Mouse (Mus musculus): ENCODE results near the gene Cpsf7. TPM values are rescaled to one million over a fixed set of nuclear protein-coding genes. Genes with fewer than 3 reads are reported as not detected.
"Not testable (repeated sequence)": the region's sequence is repeated elsewhere in the genome, so short reads cannot be mapped to it uniquely, and the experiment has no call there.

Cpsf7 gene
- polyA plus RNA-seq, 1 experiment from 2014 or later, result 30.9 TPM

DNA sequence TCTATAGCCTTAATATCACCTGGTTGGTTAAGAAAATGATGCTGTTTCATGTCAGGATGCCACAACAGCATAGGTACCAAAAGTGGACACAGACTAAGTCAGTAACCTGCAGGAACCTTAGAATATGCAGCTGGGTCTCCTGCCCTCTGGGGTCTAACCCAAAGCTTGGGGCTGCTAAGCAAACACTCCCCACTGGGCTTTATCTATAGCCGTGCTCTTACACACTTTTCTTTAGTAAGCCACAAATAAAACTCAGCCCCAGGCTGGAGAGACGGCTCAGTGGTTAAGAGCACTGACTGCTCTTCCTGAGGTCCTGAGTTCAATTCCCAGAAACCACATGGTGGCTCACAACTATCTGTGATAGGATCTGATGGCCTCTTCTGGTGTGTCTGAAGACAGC, 31.9 kb downstream of the Cpsf7 start:
- no peak for ATAC-seq
- H3K9me3 ChIP-seq (ENCODE audit: control insufficient read depth, low read length), result no peaks in the 10 kb centered on the region
- 71% methylated on average over 2 of the region's 2 CpGs for WGBS

DNA sequence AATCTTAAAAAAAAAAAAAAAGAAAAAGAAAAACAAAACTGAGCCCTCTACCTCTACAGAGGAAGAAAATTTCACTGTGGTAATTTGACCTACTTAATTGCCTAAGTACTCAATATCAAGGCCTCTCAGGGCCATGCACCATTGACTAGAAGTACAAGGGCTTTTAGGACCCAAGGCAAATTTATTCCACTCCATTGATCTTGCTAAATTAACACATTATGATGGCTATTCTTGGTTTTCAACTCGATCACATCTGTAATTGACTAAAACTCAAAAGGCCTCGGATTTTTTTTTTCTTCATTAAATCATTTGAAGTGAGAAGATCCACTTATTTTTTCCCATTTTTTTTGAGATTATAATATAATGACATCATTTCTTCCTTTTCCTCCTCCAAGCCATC, 32.4 kb downstream of the Cpsf7 start:
- Histone ChIP-seq H3K9ac (ENCODE audit: low read depth, low read length) (no peak overlapping the region), H3K4me3 (ENCODE audit: low read length) (no peak overlapping the region), H3K4me2 (ENCODE audit: low read depth, low read length) (no peak overlapping the region), H3K4me1 (ENCODE audit: control insufficient read depth, insufficient read depth, low read length) (peaks cover 5% of the 10 kb centered on the region), H3K36me3 (ENCODE audit: control insufficient read depth, insufficient read depth, low read length) (no peaks in the 10 kb centered on the region), H3K9me3 (ENCODE audit: control insufficient read depth, low read length) (no peaks in the 10 kb centered on the region), H3K27ac (ENCODE audit: low read length) (no peak overlapping the region), H3K27me3 (replicated peaks; ENCODE audit: control insufficient read depth, insufficient read depth, low read length) (no peaks in the 10 kb centered on the region)
- WGBS, result 79% methylated on average over 2 of the region's 2 CpGs
- ATAC-seq, result no peak

More for the DNA sequence above, 31.9 kb downstream of the Cpsf7 start:
- H3K36me3 ChIP-seq (ENCODE audit: control insufficient read depth, insufficient read depth, low read length), result no peaks in the 10 kb centered on the region
- no peak overlapping the region for H3K4me3 ChIP-seq (ENCODE audit: low read length)
- H3K9ac ChIP-seq (ENCODE audit: low read depth, low read length), result no peak overlapping the region
- H3K4me1 ChIP-seq (ENCODE audit: control insufficient read depth, insufficient read depth, low read length), result peaks cover 5% of the 10 kb centered on the region
- no peak overlapping the region for H3K4me2 ChIP-seq (ENCODE audit: low read depth, low read length)
- H3K27me3 ChIP-seq (replicated peaks; ENCODE audit: control insufficient read depth, insufficient read depth, low read length), result no peaks in the 10 kb centered on the region
- no peak overlapping the region for H3K27ac ChIP-seq (ENCODE audit: low read length)

DNA sequence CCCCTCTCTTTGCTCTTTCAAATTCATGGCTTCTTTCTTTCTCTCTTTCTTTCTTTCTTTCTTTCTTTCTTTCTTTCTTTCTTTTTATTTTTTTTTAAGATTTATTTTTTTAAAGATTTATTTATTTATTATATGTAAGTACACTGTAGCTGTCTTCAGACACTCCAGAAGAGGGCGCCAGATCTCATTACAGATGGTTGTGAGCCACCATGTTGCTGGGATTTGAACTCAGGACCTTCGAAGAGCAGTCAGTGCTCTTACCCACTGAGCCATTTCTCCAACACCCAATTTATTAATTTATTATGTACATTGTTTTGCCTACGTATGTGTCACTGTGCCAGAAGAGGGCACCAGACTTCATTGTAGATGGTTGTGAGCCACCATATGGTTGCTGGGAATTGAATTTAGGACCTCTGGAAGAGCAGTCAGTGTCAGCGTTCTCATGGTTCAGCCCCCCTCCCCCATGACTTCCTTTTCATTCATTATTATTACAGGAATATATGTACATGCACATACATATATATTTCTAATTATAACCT, 32.8 kb downstream of the Cpsf7 start:
- not testable (repeated sequence) for H3K4me2 ChIP-seq (ENCODE audit: low read depth, low read length); H3K36me3 ChIP-seq (ENCODE audit: control insufficient read depth, insufficient read depth, low read length); H3K4me1 ChIP-seq (ENCODE audit: control insufficient read depth, insufficient read depth, low read length); H3K27ac ChIP-seq (ENCODE audit: low read length); H3K9me3 ChIP-seq (ENCODE audit: control insufficient read depth, low read length); H3K27me3 ChIP-seq (replicated peaks; ENCODE audit: control insufficient read depth, insufficient read depth, low read length); H3K4me3 ChIP-seq (ENCODE audit: low read length); H3K9ac ChIP-seq (ENCODE audit: low read depth, low read length); ATAC-seq
- 72% methylated on average over 4 of the region's 4 CpGs for WGBS

DNA sequence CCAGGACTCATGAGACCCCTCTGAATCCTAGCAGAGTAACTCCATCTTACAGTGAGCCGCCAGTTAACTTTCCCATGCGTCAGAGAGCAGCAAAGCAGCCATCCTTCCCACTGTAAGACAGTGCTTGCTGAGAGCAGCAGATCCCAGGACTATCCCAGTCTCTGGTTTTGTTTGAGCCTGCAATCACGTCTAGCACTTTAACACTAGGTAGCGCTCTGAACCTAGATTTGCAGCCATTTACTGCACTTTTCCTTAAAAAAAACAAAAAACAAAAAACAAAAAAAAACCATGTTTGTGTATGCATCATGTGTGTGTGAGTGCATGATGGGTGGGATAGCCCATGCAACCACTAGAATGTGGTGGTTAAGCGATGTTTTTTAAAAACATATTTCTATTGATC, 35.0 kb downstream of the Cpsf7 start:
- 41% methylated on average over 5 of the region's 5 CpGs for WGBS
- H3K4me2 ChIP-seq (ENCODE audit: low read depth, low read length), result no peak overlapping the region

DNA sequence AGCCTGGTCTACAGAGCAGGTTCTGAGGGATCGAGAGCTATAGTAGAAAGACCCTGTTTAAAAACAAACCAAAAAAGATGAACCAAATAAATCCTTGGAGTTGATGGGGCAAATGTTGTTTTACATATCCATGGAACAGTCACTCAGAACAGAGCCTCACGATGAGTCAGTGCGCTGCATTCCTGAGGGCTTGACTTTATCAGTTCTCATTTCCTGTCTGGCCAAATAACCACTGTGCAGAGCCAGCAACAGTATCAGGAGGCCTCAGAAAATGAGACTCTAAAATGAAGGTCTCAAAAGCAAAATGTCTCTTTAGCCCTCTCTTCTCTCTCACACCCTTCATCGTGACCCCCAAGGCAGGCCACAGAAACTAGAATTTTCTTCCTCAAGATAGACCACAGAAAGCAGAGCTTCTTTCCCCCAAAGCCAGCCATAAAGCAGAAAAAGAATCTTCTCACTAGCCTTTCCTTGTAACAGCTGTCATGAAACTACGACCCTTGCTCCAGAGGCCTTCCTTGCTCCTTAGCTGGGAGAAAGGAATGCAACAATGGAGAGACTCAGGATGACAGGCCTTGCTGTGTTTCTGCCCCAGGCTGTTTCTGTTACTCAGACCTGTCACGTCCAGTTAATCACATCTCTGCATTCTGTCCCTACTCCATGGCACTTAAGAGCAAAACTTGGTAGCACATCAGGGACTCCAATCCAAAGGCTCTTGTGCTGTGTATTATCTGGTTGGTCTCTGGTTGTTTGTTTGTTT, 36.7 kb downstream of the Cpsf7 start:
- H3K9ac ChIP-seq (ENCODE audit: low read depth, low read length), result no peak overlapping the region
- peak; percentile 78; the same call in 1 of the 2 replicates for ATAC-seq
- H3K27me3 ChIP-seq (replicated peaks; ENCODE audit: control insufficient read depth, insufficient read depth, low read length), result no peaks in the 10 kb centered on the region
- no peaks in the 10 kb centered on the region for H3K4me1 ChIP-seq (ENCODE audit: control insufficient read depth, insufficient read depth, low read length)
- H3K27ac ChIP-seq (ENCODE audit: low read length), result peak overlapping the region; percentile 62
- H3K36me3 ChIP-seq (ENCODE audit: control insufficient read depth, insufficient read depth, low read length), result no peaks in the 10 kb centered on the region
- no peaks in the 10 kb centered on the region for H3K9me3 ChIP-seq (ENCODE audit: control insufficient read depth, low read length)
- no peak overlapping the region for H3K4me2 ChIP-seq (ENCODE audit: low read depth, low read length)
- no peak overlapping the region for H3K4me3 ChIP-seq (ENCODE audit: low read length)
- WGBS, result 44% methylated on average over 6 of the region's 6 CpGs

More for the DNA sequence above, 35.0 kb downstream of the Cpsf7 start:
- no peak for ATAC-seq
- Histone ChIP-seq H3K27me3 (replicated peaks; ENCODE audit: control insufficient read depth, insufficient read depth, low read length) (no peaks in the 10 kb centered on the region), H3K36me3 (ENCODE audit: control insufficient read depth, insufficient read depth, low read length) (no peaks in the 10 kb centered on the region), H3K27ac (ENCODE audit: low read length) (no peak overlapping the region), H3K4me1 (ENCODE audit: control insufficient read depth, insufficient read depth, low read length) (peaks cover under 1% of the 10 kb centered on the region), H3K4me3 (ENCODE audit: low read length) (no peak overlapping the region), H3K9me3 (ENCODE audit: control insufficient read depth, low read length) (no peaks in the 10 kb centered on the region), H3K9ac (ENCODE audit: low read depth, low read length) (no peak overlapping the region)

DNA sequence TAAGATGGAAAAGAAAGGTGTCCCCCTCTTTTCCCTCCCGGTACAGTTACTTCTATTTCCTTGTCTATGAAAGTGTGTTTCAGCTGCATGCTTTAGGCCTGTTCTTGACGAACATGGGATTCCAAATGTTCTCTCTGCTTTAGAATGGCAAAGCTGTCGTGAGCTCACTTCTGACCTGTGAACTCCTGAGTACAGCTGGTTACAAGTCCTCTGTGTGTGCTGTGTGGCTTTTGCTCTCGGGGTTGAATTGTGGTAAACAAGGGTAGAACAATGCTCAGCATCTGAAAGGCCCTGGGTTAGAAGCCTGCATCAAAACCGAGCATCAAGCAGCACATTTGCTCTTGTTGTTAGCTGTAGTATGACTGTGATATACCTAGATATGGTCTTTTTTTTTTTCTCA, 37.3 kb downstream of the Cpsf7 start:
- Histone ChIP-seq H3K4me1 (ENCODE audit: control insufficient read depth, insufficient read depth, low read length) (no peaks in the 10 kb centered on the region), H3K36me3 (ENCODE audit: control insufficient read depth, insufficient read depth, low read length) (no peaks in the 10 kb centered on the region), H3K4me3 (ENCODE audit: low read length) (no peak overlapping the region), H3K27ac (ENCODE audit: low read length) (no peak overlapping the region), H3K9ac (ENCODE audit: low read depth, low read length) (no peak overlapping the region), H3K27me3 (replicated peaks; ENCODE audit: control insufficient read depth, insufficient read depth, low read length) (no peaks in the 10 kb centered on the region), H3K9me3 (ENCODE audit: control insufficient read depth, low read length) (no peaks in the 10 kb centered on the region), H3K4me2 (ENCODE audit: low read depth, low read length) (no peak overlapping the region)
- no peak for ATAC-seq
- 66% methylated on average over 5 of the region's 5 CpGs for WGBS

DNA sequence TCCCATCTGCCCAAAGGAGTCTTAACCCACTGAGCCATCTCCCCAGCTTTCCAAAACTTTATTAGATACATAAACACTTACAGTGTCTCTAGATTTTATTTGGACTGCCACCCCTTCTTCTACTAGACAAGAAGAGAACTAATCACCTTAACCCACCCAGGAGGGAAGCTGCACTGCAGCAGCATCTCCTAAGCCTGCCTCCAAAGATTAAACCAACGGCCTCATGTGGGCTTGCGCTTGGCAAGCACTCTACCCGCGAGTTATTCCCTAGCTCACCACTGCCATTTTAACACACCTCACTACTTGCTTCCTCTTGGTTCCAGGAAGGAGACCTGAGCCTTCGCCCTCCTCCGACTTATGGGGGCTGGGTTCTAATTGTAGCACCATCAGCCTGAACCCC, 39.2 kb downstream of the Cpsf7 start:
- no peaks in the 10 kb centered on the region for H3K36me3 ChIP-seq (ENCODE audit: control insufficient read depth, insufficient read depth, low read length)
- no peak overlapping the region for H3K27ac ChIP-seq (ENCODE audit: low read length)
- ATAC-seq, result no peak
- no peaks in the 10 kb centered on the region for H3K9me3 ChIP-seq (ENCODE audit: control insufficient read depth, low read length)
- H3K27me3 ChIP-seq (replicated peaks; ENCODE audit: control insufficient read depth, insufficient read depth, low read length), result no peaks in the 10 kb centered on the region
- no peak overlapping the region for H3K4me2 ChIP-seq (ENCODE audit: low read depth, low read length)
- H3K4me1 ChIP-seq (ENCODE audit: control insufficient read depth, insufficient read depth, low read length), result no peaks in the 10 kb centered on the region
- H3K4me3 ChIP-seq (ENCODE audit: low read length), result no peak overlapping the region
- no peak overlapping the region for H3K9ac ChIP-seq (ENCODE audit: low read depth, low read length)
- WGBS, result 81% methylated on average over 6 of the region's 6 CpGs

DNA sequence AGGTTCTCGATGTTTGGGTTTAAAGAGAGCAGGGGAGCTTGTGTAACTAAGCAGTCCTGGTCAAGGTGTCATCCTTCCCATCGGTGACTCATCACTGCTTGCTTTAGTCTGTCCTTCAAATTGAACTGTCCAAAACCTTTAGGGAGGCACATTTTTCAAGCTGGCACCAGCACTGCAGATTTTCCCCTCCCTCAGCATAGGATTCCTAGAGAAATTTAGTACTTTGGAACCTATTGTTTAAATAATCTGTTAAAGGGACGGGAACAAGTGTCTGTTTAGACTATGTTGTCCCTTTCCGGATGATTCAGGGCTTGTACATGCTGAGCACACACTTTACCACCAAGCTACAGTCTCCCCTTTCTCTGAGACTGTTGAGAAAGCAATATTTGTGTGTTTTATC, 40.2 kb downstream of the Cpsf7 start:
- no peak overlapping the region for H3K4me2 ChIP-seq (ENCODE audit: low read depth, low read length)
- H3K9me3 ChIP-seq (ENCODE audit: control insufficient read depth, low read length), result no peaks in the 10 kb centered on the region
- WGBS, result 45% methylated on average over 4 of the region's 4 CpGs
- no peak overlapping the region for H3K4me3 ChIP-seq (ENCODE audit: low read length)
- H3K9ac ChIP-seq (ENCODE audit: low read depth, low read length), result no peak overlapping the region
- no peak overlapping the region for H3K27ac ChIP-seq (ENCODE audit: low read length)
- no peak for ATAC-seq
- no peaks in the 10 kb centered on the region for H3K27me3 ChIP-seq (replicated peaks; ENCODE audit: control insufficient read depth, insufficient read depth, low read length)
- H3K4me1 ChIP-seq (ENCODE audit: control insufficient read depth, insufficient read depth, low read length), result no peaks in the 10 kb centered on the region
- no peaks in the 10 kb centered on the region for H3K36me3 ChIP-seq (ENCODE audit: control insufficient read depth, insufficient read depth, low read length)

DNA sequence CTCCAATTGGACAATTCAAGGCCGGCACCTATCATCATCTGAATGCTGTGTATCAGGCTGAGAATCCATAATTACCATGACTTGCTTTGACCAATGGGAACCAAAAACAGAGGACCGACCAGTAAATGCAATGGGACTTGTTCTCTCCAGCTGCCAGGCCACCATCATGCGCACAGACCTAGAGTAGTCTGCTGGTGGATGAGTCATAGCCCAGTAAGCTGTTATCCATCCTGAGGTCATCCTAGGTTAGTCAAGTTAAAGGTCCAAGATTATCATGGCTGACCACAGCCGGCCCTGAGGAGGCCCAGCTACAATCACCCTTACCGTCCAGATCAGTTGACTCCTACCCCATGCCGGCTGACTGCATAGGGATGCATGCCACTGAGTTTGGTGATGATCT, 44.6 kb downstream of the Cpsf7 start:
- H3K27me3 ChIP-seq (replicated peaks; ENCODE audit: control insufficient read depth, insufficient read depth, low read length), result no peaks in the 10 kb centered on the region
- H3K4me3 ChIP-seq (ENCODE audit: low read length), result no peak overlapping the region
- no peak overlapping the region for H3K27ac ChIP-seq (ENCODE audit: low read length)
- no peak overlapping the region for H3K9ac ChIP-seq (ENCODE audit: low read depth, low read length)
- no peak overlapping the region for H3K4me2 ChIP-seq (ENCODE audit: low read depth, low read length)
- ATAC-seq, result no peak
- no peaks in the 10 kb centered on the region for H3K4me1 ChIP-seq (ENCODE audit: control insufficient read depth, insufficient read depth, low read length)
- H3K36me3 ChIP-seq (ENCODE audit: control insufficient read depth, insufficient read depth, low read length), result 0 out of 2 replicates have a peak, but pooled peaks cover 2% of the 10 kb centered on the region
- WGBS, result 94% methylated on average over 6 of the region's 6 CpGs
- no peaks in the 10 kb centered on the region for H3K9me3 ChIP-seq (ENCODE audit: control insufficient read depth, low read length)
